Mouse (Mus musculus) embryonic facial prominence, embryonic 11.5 days (tissue): ENCODE measurements around the gene Iqgap3. TPM values are rescaled to one million over a fixed set of nuclear protein-coding genes. Genes with fewer than 3 reads are reported as not detected.

Source experiments
- ATAC-seq: fragments of 200-750 bp; cut with Nextera tagmentation; replicated peaks from 2 replicates; pipeline ENCODE4 v1.8.0; 2017; ENCODE audit warnings: low read depth; ENCODE audit not compliant: insufficient number of reproducible peaks, low FRiP score, low TSS enrichment
- DNase-seq: peaks from one replicate; pipeline ENCODE4 v3.0.0-alpha.2; 2015; ENCODE audit warnings: low spot score
- H3K27ac ChIP-seq: fragments of 300-500 bp; sonication (generic); replicated peaks from 2 replicates; pipeline ENCODE4 v1.5.1; 2014; ENCODE audit warnings: mild to moderate bottlenecking, low read depth, low read length, control low read depth
- H3K27me3 ChIP-seq: fragments of 300-500 bp; sonication (generic); 2 replicates; pipeline ENCODE4 v1.6.1; 2014; ENCODE audit warnings: mild to moderate bottlenecking, low read length, moderate library complexity, mixed read lengths; ENCODE audit not compliant: control insufficient read depth, insufficient read depth
- H3K36me3 ChIP-seq: fragments of 300-500 bp; sonication (generic); replicated peaks from 2 replicates; pipeline ENCODE4 v1.6.1; 2014; ENCODE audit warnings: low read depth, mild to moderate bottlenecking, low read length, moderate library complexity, mixed read lengths; ENCODE audit not compliant: control insufficient read depth, insufficient read depth
- H3K4me1 ChIP-seq: fragments of 300-500 bp; sonication (generic); 2 replicates; pipeline ENCODE4 v1.6.1; 2014; ENCODE audit warnings: low read length, mixed read lengths; ENCODE audit not compliant: control insufficient read depth, insufficient read depth
- H3K4me2 ChIP-seq: fragments of 300-500 bp; sonication (generic); 2 replicates; pipeline ENCODE4 v1.6.1; 2014; ENCODE audit warnings: low read depth, mild to moderate bottlenecking, control low read depth, low read length, moderate library complexity
- H3K4me3 ChIP-seq: fragments of 300-500 bp; sonication (generic); 2 replicates; pipeline ENCODE4 v1.5.1; 2014; ENCODE audit warnings: low read depth, low read length, control low read depth
- H3K9ac ChIP-seq: fragments of 300-500 bp; sonication (generic); replicated peaks from 2 replicates; pipeline ENCODE4 v1.6.1; 2014; ENCODE audit warnings: mild to moderate bottlenecking, control low read depth, low read length
- H3K9me3 ChIP-seq: fragments of 300-500 bp; sonication (generic); replicated peaks from 2 replicates; pipeline ENCODE4 v1.6.1; 2016; ENCODE audit warnings: mild to moderate bottlenecking, low read length, inconsistent platforms, mixed read lengths; ENCODE audit not compliant: control insufficient read depth
- WGBS: fragments of 180-500 bp; shearing (Covaris S2); extraction: QIAGEN DNeasy Blood & Tissue Kit; methylation state at CpG from one replicate; pipeline ENCODE4 v1.1.7; 2014; 5-methylcytosine and 5-hydroxymethylcytosine counted together
- polyA plus RNA-seq: library from polyadenylated mRNA; unstranded; fragments of >200 nt; fragmentation: Nextera tagmentation; extraction: Ambion mirVana; gene quantifications from 2 replicates; pipeline ENCODE4 v1.2.1, GENCODE M21; 2014

Gene Iqgap3
- polyA plus RNA-seq, 1 experiment from 2014 or later = 17.8 TPM

DNA sequence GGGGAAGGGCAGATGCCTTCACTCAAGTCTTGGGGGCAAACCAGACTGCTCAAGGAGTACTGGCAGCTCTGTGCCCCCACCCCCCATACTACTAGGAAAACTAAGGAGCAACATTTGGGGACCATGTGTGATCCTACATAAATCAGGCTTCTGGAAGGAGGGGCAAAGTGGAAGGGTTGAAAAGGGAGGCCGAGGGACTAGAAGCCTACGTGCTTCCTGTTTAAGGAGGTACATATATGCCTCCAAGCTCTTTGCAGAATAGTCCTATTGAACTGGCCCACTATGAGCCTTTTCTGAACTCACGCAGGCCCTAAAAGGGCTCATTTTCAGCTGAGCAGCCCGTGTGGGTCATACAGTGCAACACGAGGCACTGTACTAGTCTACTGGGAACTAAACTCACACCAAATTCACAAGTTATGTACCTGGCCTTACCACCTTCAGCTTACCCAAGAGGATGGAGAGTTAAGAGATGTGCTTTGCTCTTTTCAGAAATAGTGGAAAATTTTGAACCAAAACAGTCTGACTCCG is 59.2 kb downstream of the Iqgap3 start:
- Histone ChIP-seq H3K9ac (no peak overlapping the region), H3K4me3 (peak overlapping the region; percentile 89; the same call in 1 of the 2 replicates), H3K4me2 (peak overlapping the region; percentile 88), H3K9me3 (no peaks in the 10 kb centered on the region), H3K27me3 (no peaks in the 10 kb centered on the region), H3K27ac (0 out of 2 replicates have a peak overlapping the region, but pooled peaks have one; percentile 68), H3K36me3 (no peaks in the 10 kb centered on the region), H3K4me1 (peaks cover 12% of the 10 kb centered on the region; the same call in 1 of the 2 replicates)
- 30% methylated on average over 6 of the region's 6 CpGs for WGBS
- ATAC-seq = no peak
- DNase-seq = no peak

DNA sequence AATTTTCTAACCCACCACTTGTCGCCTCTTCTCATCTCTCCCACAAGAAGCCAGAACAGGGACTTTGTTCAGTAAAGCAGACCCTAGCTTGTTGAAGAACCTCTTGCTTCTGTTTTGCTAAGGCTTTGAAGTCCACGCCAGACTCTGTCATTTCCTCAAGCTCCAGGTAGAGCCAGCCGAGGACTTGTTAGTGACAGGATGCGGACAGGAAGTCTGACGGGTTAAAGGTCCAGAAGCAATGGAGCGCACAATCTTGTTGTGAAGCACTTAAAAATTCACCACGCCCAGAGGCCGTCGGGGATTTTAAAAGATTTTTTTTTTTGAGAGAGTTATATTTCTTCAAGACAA is 59.6 kb downstream of the Iqgap3 start:
- no peaks in the 10 kb centered on the region for H3K27me3 ChIP-seq
- H3K36me3 ChIP-seq = no peaks in the 10 kb centered on the region
- DNase-seq (no peak), ATAC-seq (no peak)
- H3K4me2 ChIP-seq = peak overlapping the region; percentile 88
- peak overlapping the region; percentile 89 for H3K4me3 ChIP-seq
- 7% methylated on average over 9 of the region's 9 CpGs for WGBS
- H3K4me1 ChIP-seq = peaks cover 12% of the 10 kb centered on the region; the same call in 1 of the 2 replicates
- H3K27ac ChIP-seq = peak overlapping the region; percentile 94; the same call in 1 of the 2 replicates
- peak overlapping the region; percentile 28 for H3K9ac ChIP-seq
- H3K9me3 ChIP-seq = no peaks in the 10 kb centered on the region

DNA sequence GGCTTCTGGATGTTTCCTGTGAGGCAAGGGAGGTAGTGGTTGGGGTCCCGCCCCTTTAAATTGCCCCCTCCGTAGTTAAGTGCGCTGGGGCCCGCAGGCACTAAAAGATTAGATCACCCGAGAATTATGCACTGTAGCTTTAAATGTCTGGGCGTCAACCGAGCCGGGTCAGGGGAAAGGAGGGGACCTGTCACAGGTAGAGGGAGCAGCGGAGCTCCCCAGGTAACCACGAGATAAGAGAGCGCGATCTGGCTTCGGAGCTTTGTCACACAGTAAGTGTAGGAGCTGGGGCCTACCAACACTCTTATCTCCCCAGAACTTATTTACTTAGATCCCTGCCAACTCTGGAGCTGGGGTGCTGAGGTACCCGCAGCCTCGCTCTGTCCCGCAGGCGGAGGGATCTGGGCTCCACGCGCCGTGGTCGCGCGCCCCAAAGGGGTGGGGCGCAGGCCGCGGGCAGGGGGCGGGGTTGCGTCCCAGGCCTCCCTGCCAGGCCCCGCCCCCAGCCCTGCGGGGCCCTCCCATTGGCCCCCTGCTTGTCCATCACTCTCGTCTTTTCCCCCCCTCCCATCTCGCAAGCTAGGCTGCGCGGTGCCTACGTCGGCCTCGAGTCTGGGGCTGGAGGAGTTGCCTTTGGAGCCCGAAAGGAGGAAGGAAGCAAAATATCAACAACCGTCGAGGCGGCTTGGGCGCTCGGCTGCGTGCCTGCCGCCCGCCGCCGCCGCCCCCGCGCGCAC is 60.2 kb downstream of the Iqgap3 start, which contains the start of gene Mef2d:
Gene Mef2d (plus strand): TSS at position 586 of the 737 bp plus-strand sequence.
- WGBS = 2% methylated on average over 52 of the region's 52 CpGs
- Histone ChIP-seq H3K9ac (peak within 1 kb of the TSS; percentile 89), H3K36me3 (no peaks in the 10 kb centered on the region), H3K27ac (peak within 1 kb of the TSS; percentile 94), H3K4me3 (peak within 1 kb of the TSS; percentile 89), H3K9me3 (no peaks in the 10 kb centered on the region), H3K4me2 (peak within 1 kb of the TSS; percentile 88), H3K4me1 (peaks cover 12% of the 10 kb centered on the region; the same call in 1 of the 2 replicates), H3K27me3 (no peaks in the 10 kb centered on the region)
- DNase-seq (peak; percentile 97), ATAC-seq (peak; percentile 82)

DNA sequence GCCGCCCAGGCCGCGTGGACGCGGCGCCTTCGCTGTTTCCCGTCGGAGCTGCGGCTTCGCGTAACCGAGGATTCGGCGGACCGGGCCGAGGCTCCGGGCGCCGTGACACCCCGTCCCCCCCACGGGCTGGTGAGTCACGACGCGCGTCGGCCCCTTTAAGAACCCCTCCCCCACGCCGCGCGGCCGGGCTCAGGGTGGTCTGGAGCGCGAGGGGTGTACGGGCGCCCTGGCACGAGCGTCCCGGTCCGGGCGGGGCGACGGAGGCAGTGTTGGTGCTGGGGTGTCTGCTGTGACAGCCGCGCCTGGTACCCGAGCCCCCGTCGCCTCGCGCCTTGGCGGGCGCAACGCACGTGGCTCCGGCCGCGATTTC is 60.8 kb downstream of the Iqgap3 start:
- peak; percentile 32; the same call in 1 of the 2 replicates for ATAC-seq
- H3K9me3 ChIP-seq = no peaks in the 10 kb centered on the region
- no peak for DNase-seq
- H3K4me1 ChIP-seq = peaks cover 12% of the 10 kb centered on the region; the same call in 1 of the 2 replicates
- H3K27ac ChIP-seq = peak overlapping the region; percentile 94
- H3K4me3 ChIP-seq = peak overlapping the region; percentile 89
- H3K36me3 ChIP-seq = no peaks in the 10 kb centered on the region
- peak overlapping the region; percentile 89 for H3K9ac ChIP-seq
- H3K27me3 ChIP-seq = no peaks in the 10 kb centered on the region
- under 1% methylated on average over 43 of the region's 57 CpGs for WGBS
- peak overlapping the region; percentile 88 for H3K4me2 ChIP-seq

DNA sequence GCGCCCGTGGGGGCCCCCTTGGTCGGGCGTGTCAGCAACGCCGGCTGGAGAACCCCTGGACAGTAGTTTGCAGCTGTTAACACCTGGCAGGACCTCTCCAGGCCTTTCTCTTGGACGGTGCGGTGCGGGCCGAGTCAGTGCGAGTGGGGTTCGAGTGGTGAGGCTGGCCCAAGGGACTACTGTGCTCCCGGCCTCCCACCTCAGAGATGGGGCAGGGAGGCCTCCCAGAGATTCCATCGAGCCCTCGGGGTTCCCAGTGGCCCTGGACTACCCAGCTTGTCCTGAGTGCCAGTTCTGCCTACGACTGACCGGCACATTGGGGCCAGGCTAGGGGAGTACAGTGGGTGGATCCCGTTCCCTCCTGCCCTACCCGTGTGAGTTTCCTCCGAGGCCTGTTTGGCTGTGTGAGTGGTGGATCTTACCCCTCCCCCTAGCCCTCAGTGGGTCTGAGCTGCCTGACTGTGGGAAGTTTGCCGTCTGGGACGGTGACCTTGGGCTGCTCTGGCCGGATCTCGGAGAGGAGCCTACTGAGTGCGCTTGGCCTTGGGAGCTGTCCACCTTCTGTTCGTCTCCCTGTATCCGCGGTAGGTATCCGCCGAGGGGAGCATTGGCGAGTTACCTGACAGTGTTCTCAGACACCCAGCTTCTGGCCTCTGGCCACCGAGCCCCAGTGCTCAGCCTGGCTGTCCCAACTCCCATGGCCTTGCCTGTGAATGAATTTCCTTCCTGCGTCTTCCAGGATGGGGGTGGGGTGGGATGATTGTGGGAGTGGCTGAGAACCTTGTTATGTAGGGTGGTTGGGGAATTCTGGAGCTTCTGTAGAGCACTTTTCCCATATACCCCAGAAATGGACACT is 61.4 kb downstream of the Iqgap3 start:
- Histone ChIP-seq H3K4me3 (peak overlapping the region; percentile 89), H3K9me3 (no peaks in the 10 kb centered on the region)

DNA sequence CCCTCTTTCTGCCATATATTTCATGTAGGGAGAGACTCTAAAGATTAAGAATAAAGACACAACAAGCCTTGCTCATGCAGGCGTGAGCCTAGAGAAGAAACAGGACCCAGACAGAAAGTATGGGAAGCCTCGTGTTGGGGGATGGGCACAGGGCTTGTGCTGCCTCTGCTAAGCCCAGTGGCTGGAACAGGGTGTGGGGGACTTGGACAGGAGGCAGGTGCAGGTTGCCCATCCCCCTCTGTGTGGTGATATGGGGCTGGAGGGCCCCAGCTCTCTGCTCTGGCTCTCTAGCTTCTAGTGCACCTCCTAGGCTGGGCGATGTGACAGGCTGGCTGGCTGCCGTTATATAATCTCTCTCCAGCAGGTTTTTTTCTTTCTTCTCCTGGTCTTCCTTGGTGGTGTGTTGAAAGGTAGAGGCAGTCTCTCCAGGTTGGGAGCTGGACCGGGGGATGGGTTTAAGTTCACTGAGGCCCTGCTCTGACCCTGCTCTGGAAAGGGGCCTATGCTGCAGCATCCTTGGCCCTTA is 62.3 kb downstream of the Iqgap3 start:
- peak overlapping the region; percentile 89 for H3K4me3 ChIP-seq
- peaks cover 12% of the 10 kb centered on the region; the same call in 1 of the 2 replicates for H3K4me1 ChIP-seq
- H3K27me3 ChIP-seq = no peaks in the 10 kb centered on the region
- peak overlapping the region; percentile 88 for H3K4me2 ChIP-seq
- peak overlapping the region; percentile 16; the same call in 1 of the 2 replicates for H3K27ac ChIP-seq
- H3K9ac ChIP-seq = peak overlapping the region; percentile 5
- no peak for ATAC-seq
- H3K36me3 ChIP-seq = no peaks in the 10 kb centered on the region
- WGBS = 26% methylated on average over 5 of the region's 5 CpGs
- H3K9me3 ChIP-seq = no peaks in the 10 kb centered on the region
- peak; percentile 28 for DNase-seq

More for the DNA sequence above, 61.4 kb downstream of the Iqgap3 start:
- peak overlapping the region; percentile 88 for H3K4me2 ChIP-seq
- ATAC-seq (0 out of 2 replicates have a peak, but pooled peaks have one; percentile 24), DNase-seq (peak; percentile 63)
- WGBS = 1% methylated on average over 33 of the region's 33 CpGs
- peaks cover 12% of the 10 kb centered on the region; the same call in 1 of the 2 replicates for H3K4me1 ChIP-seq
- no peaks in the 10 kb centered on the region for H3K27me3 ChIP-seq
- H3K9ac ChIP-seq = peak overlapping the region; percentile 89
- peak overlapping the region; percentile 94 for H3K27ac ChIP-seq
- H3K36me3 ChIP-seq = no peaks in the 10 kb centered on the region

DNA sequence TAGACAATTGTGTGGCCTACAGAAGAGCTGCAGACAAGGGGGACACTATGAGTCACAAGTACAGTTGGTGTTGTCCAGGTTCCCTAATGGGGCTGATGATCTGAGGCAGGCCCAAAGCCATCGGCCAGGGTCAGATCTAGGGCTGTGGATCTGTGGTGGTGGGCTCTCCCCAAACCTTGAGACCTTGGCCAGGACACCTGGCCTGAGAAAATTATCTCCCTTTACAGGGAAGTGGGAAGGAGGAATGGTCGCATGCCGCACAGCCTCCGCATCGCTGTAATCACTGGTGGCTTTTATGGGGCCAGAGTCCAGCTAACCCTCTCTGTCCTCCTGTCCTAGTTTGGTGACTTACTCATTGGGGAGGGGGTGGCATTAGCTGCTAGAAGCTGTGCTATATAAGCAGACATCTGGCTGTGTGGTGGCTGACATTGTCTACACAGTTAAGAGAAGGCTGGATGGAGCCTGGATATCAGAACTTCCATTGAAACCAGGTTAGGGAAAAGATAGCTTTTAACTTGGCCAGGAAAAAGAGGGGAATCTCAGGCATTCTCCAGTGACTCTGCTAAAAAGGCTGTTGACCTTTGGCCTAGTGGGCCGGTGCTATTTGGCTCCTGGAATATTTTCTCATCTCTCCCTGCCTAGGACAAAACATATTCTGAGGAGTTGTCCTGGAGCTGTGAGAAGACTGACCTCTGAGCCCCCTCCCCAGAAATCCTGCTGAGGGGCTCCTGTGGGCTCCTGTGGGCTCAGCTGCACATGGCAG is 63.1 kb downstream of the Iqgap3 start:
- H3K9me3 ChIP-seq = no peaks in the 10 kb centered on the region
- peak overlapping the region; percentile 88 for H3K4me2 ChIP-seq
- no peak overlapping the region for H3K27ac ChIP-seq
- H3K36me3 ChIP-seq = no peaks in the 10 kb centered on the region
- no peak for DNase-seq
- no peaks in the 10 kb centered on the region for H3K27me3 ChIP-seq
- WGBS = 68% methylated on average over 6 of the region's 6 CpGs
- peak overlapping the region; percentile 5 for H3K9ac ChIP-seq
- H3K4me3 ChIP-seq = peak overlapping the region; percentile 89; the same call in 1 of the 2 replicates
- H3K4me1 ChIP-seq = peaks cover 12% of the 10 kb centered on the region; the same call in 1 of the 2 replicates
- ATAC-seq = no peak
